ENCODE assay signal across 14 mouse cellular contexts in genomic region chr8:110550343-110550742, GRCm38 (mm10).
A peak's percentile ranks its signal among the peaks of the same experiment; 100 is the strongest.
DNase-seq lines count a peak whose midpoint lies in the region; ATAC-seq and TF ChIP-seq lines count a peak whose summit lies in the region.
"Had no signal": no experiment of that assay in that cellular context is flagged by ENCODE, and none has a peak within 500 bp of the region (broad histone marks: within the 10 kb centered on the region; RNA-seq: fewer than 3 reads in every experiment).

No protein-coding gene starts in this region.

- WGBS in intestine, postnatal 0 days = 75% methylated on average over 1 of the region's 1 CpGs
- 87% methylated on average over 1 of the region's 1 CpGs for WGBS in intestine, embryonic 15.5 days
- WGBS in lung, embryonic 14.5 days = 73% methylated on average over 1 of the region's 1 CpGs

- no peaks in the 10 kb centered on the region for H3K4me1 ChIP-seq in intestine, postnatal 0 days (replicated peaks; ENCODE audit: control insufficient read depth, insufficient read depth, low read length)
- H3K4me1 ChIP-seq in intestine, embryonic 15.5 days (replicated peaks) = no peaks in the 10 kb centered on the region
- H3K4me1 ChIP-seq in lung, embryonic 14.5 days (ENCODE audit: insufficient read depth) = no peaks in the 10 kb centered on the region
- no peaks in the 10 kb centered on the region for H3K4me1 ChIP-seq in ES-E14 (ENCODE audit: control insufficient read depth in 2 of 2, insufficient read depth in 2 of 2, low read length in 2 of 2, poor library complexity in 1 of 2)
- H3K4me1 ChIP-seq: forebrain, embryonic 15.5 days; heart, embryonic 15.5 days; midbrain, embryonic 15.5 days had no signal

- H3K9me3 ChIP-seq in intestine, postnatal 0 days (ENCODE audit: control insufficient read depth) = no peaks in the 10 kb centered on the region
- H3K9me3 ChIP-seq in intestine, embryonic 15.5 days = no peaks in the 10 kb centered on the region
- no peaks in the 10 kb centered on the region for H3K9me3 ChIP-seq in lung, embryonic 14.5 days (ENCODE audit: low read depth, low read length)
- no peaks in the 10 kb centered on the region for H3K9me3 ChIP-seq in ES-E14 (ENCODE audit: control insufficient read depth, insufficient read depth, low read depth, low read length)
- H3K9me3 ChIP-seq: forebrain, embryonic 15.5 days; heart, embryonic 15.5 days; midbrain, embryonic 15.5 days had no signal

- in situ Hi-C loops in ES-E14 (cut with MboI; ENCODE audit: low sequenced_read_pairs in 2 of 2, unreplicated experiment in 2 of 2) = no loop called here

- no peaks in the 10 kb centered on the region for H3K36me3 ChIP-seq in intestine, postnatal 0 days (ENCODE audit: control insufficient read depth, insufficient read depth)
- H3K36me3 ChIP-seq in intestine, embryonic 15.5 days = no peaks in the 10 kb centered on the region
- no peaks in the 10 kb centered on the region for H3K36me3 ChIP-seq in lung, embryonic 14.5 days (ENCODE audit: insufficient read depth)
- no peaks in the 10 kb centered on the region for H3K36me3 ChIP-seq in ES-E14 (ENCODE audit: control insufficient read depth, insufficient read depth, low read length, poor library complexity, severe bottlenecking)
- H3K36me3 ChIP-seq: forebrain, embryonic 15.5 days; heart, embryonic 15.5 days; midbrain, embryonic 15.5 days had no signal

- H3K4me3 ChIP-seq in intestine, postnatal 0 days (ENCODE audit: low read depth, low read length) = no peak overlapping the region
- H3K4me3 ChIP-seq in intestine, embryonic 15.5 days (replicated peaks) = no peak overlapping the region
- H3K4me3 ChIP-seq in lung, embryonic 14.5 days (ENCODE audit: low read depth, low read length) = no peak overlapping the region
- no peak overlapping the region for H3K4me3 ChIP-seq in ES-E14 (ENCODE audit: insufficient read depth in 1 of 2, low read depth in 1 of 2, low read length in 2 of 2, poor library complexity in 1 of 2, severe bottlenecking in 1 of 2)
- H3K4me3 ChIP-seq: forebrain, embryonic 15.5 days; heart, embryonic 15.5 days; midbrain, embryonic 15.5 days had no signal

- H3K27ac ChIP-seq in intestine, postnatal 0 days (ENCODE audit: low read depth, low read length) = no peak overlapping the region
- no peak overlapping the region for H3K27ac ChIP-seq in intestine, embryonic 15.5 days
- H3K27ac ChIP-seq in lung, embryonic 14.5 days (ENCODE audit: low read depth) = no peak overlapping the region
- no peak overlapping the region for H3K27ac ChIP-seq in ES-E14 (ENCODE audit: insufficient read depth, low read depth, low read length, poor library complexity, severe bottlenecking)
- H3K27ac ChIP-seq: forebrain, embryonic 15.5 days; heart, embryonic 15.5 days; midbrain, embryonic 15.5 days had no signal

- no peak for DNase-seq in lung, embryonic 14.5 days
- no peak for DNase-seq in lung, postnatal 25 days (ENCODE audit: low spot score)
- peak; percentile 47 for DNase-seq in ES-E14 (ENCODE audit: low read depth, low spot score)
- DNase-seq in layer of hippocampus, postnatal 14 days (ENCODE audit: low spot score in 2 of 2) = no peak
- DNase-seq: cerebellum, adult 11 months; cerebellum, postnatal 36 days; kidney, postnatal 10 days; thymus, adult 18-20 months had no signal

- no peak overlapping the region for H3K9ac ChIP-seq in intestine, postnatal 0 days (ENCODE audit: low read depth, low read length)
- H3K9ac ChIP-seq in intestine, embryonic 15.5 days = no peak overlapping the region
- no peak overlapping the region for H3K9ac ChIP-seq in lung, embryonic 14.5 days
- H3K9ac ChIP-seq in ES-E14 (ENCODE audit: insufficient read depth, low read depth, low read length, poor library complexity, severe bottlenecking) = no peak overlapping the region
- H3K9ac ChIP-seq: forebrain, embryonic 15.5 days; heart, embryonic 15.5 days; midbrain, embryonic 15.5 days had no signal

- peak; percentile 39 for TF ChIP-seq CTCF in intestine, postnatal 0 days (IDR thresholded peaks at IDR 0.05; ENCODE audit: low read depth)
- TF ChIP-seq CTCF in lung, embryonic 14.5 days (IDR thresholded peaks at IDR 0.05; ENCODE audit: low read depth) = peak; percentile 43

- H3K4me2 ChIP-seq in intestine, postnatal 0 days (replicated peaks; ENCODE audit: low read depth) = no peak overlapping the region
- H3K4me2 ChIP-seq in intestine, embryonic 15.5 days (replicated peaks) = no peak overlapping the region
- no peak overlapping the region for H3K4me2 ChIP-seq in lung, embryonic 14.5 days
- H3K4me2 ChIP-seq: forebrain, embryonic 15.5 days; heart, embryonic 15.5 days; midbrain, embryonic 15.5 days had no signal

- H3K27me3 ChIP-seq in intestine, postnatal 0 days (replicated peaks; ENCODE audit: control insufficient read depth, insufficient read depth, low read length) = no peaks in the 10 kb centered on the region
- no peaks in the 10 kb centered on the region for H3K27me3 ChIP-seq in intestine, embryonic 15.5 days (replicated peaks)
- no peaks in the 10 kb centered on the region for H3K27me3 ChIP-seq in lung, embryonic 14.5 days (ENCODE audit: insufficient read depth, low read length)
- H3K27me3 ChIP-seq: forebrain, embryonic 15.5 days; heart, embryonic 15.5 days; midbrain, embryonic 15.5 days had no signal

- ATAC-seq in intestine, postnatal 0 days = no peak
- ATAC-seq in intestine, embryonic 15.5 days = no peak
- ATAC-seq in lung, embryonic 14.5 days (ENCODE audit: insufficient read depth) = no peak
- no peak for ATAC-seq in erythroblast, adult 5-6 weeks (replicated peaks; ENCODE audit: low FRiP score, poor library complexity, severe bottlenecking)
- ATAC-seq: forebrain, embryonic 15.5 days; midbrain, embryonic 15.5 days had no signal

TF ChIP-seq in ES-E14, 5 proteins besides CTCF, POLR2A, EP300 and RAD21:
- peak; percentile 92 for TF ChIP-seq ZC3H11A (IDR thresholded peaks at IDR 0.05; ENCODE audit: borderline replicate concordance, low read depth, low read length)
- TF ChIP-seq MAFK (IDR thresholded peaks at IDR 0.05; ENCODE audit: insufficient read depth, low read depth, low read length) = no peak
- TF ChIP-seq ZNF384 (IDR thresholded peaks at IDR 0.05; ENCODE audit: low read depth, low read length) = peak; percentile 93
